Mouse (Mus musculus) CD4-positive, CD25-positive, alpha-beta regulatory T cell, adult 2 months (primary cell): ENCODE results near the gene Gm13889.
A peak's percentile ranks its signal among the peaks of the same experiment; 100 is the strongest.

Source experiments
- DNase-seq: peaks from one replicate; pipeline ENCODE4 v3.0.0-alpha.2; 2012; ENCODE audit warnings: low read depth, low spot score

Gene Gm13889

DNA sequence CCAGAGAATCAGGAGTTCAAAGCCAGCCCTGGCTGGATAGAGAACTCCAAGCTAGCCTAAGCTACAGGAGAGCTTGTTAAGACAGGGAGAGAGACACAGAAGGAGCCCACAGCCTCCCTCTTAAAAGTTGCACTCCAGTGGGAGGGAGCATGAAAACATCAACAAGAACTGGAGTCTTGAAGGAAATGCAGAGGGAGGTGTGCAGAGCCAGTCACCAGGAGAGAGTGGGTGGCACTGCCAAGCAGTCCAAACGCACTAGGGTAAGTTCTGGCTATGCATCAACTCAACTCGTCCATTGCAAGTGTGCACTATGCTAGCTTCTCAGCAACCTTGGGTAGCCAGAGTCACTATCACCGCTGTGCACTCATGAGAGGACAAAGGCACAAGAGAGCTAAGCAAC, 1.2 kb upstream of the Gm13889 start:
- DNase-seq = no peak

DNA sequence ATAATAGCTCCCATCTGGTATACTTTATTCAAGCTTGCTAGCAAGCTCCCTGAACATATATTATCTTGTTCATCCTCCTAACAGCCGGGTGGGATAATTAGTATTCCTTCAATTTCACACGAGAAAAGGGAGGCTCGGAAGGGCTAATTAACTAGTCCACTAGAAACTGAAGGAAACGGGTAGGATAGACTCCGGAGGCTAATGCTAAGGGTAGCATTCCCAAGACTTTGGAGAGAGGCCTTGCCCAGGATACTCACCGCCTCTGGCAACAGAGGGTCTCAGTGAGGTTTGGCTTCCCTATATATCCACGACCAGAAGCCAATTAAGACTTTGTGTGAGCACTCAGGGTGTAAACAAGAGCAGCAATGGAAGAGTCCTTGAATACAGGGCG, 779 bp upstream of the Gm13889 start:
- no peak for DNase-seq

DNA sequence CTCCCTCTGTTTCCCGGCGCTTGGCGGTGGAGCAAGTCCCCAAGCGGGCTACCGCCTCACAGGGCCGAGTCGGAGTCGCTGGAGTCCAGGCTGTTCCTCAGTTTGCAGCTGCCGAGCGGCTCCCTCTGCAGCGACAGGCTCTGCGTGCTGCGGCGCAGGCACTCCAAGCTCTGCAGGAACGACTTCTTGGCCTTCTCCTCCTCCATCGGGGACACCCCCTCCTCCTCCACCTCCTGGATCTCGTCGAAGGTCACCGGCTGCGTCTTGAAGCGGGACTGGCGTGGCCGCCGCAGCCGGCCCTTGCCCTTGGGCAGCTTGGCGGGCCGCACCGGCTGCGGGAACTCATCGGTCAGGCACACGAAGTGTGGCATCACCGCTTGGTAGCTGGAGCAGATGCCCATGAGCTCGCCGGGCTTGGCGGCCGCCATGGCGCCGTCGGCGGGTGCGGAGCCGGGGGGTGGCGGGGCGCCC, 635 bp downstream of the Gm13889 start:
- peak; percentile 22 for DNase-seq

DNA sequence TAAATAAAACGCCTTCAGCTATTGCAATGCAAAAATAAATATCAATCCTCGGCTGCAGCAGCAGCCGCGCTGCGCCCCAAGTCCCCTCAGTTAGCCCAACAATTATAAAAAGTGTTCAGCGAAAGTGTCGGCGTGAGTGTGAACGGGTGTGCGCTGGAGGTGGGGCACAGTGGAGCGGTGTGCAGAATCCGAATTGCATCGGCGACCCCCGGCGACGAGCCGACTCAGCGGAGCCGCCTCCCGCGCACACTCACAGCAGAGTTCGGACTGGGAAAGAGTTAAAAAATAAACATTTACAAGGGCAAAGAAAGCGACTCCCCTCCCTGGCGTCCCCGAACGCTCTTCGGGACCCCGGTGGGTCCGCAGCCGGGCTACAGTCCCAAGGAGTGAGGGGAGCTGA, 1.1 kb downstream of the Gm13889 start:
- no peak for DNase-seq

DNA sequence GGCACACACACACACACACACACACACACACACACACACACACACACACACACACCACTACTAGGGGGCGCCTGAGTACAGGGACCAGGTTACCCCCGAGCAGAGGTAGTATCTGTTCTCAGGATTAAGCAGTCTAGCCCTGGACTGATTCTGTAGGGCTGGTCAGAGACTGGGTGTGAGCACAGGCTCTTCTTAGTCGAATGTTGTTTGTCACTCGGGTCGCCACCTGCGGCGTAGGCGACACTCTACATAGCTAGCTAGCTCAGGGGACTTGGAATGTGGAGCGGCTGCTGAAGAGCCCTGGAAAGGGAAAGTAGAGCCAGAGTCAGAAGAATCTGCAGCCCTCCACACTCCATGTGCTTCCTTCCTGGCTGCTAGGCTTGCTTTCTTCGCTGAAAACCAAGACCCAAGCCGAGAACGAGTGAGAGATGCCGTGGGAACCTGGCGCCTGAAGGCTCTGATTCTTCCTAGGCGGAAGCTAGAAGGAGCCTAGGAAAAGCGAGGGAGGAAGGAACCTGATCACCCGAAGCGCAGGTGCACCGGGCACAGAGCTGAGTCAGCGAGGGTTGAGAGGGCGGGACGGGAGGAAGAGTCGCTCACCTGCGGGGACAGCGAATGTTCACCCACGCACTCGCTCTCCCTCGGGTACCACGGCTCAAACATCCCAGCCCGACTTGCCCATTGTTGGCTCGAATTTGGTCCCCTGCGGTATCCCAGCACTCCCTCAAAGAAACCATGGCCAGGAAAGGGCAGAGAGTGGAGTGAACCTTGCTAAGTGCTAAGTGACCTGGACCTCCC, 2.0 kb downstream of the Gm13889 start:
- peak; percentile 13 for DNase-seq

DNA sequence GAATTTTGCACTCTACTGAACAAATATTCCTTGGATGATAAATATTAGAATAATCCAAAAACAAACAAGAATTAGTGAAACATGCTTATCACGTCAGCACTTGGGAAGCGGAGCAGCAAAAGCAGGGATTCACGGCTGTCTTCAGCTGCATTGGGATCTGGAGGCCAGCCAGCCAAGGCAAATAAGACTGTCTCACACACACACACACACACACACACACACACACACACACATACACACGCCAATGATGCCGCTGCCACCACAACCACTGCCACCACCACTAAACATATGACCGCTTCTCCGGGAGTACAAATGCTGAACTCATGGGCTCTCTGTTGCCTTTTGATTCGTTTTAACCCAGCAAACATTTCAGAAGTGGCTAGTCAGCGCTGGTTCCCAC, 3.3 kb downstream of the Gm13889 start:
- DNase-seq = no peak

DNA sequence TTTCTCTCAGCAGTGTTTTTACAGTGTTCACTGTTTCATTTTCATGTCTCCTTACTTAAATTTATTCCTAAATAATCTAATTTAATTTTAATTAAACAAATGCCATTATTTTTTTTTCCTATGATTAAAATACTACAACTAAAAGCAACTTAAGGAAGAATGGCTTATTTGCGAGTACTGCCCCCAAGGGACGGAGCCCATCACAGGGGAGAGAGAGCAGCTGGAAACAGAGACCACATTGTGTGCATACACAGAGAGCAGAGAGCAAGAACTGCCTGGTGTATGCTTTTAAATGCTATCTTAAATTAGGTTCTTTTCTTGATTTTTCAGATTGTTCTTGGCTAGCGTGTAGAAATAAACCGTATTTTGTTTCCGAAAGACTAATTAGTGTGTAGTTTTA, 10.0 kb downstream of the Gm13889 start:
- no peak for DNase-seq

DNA sequence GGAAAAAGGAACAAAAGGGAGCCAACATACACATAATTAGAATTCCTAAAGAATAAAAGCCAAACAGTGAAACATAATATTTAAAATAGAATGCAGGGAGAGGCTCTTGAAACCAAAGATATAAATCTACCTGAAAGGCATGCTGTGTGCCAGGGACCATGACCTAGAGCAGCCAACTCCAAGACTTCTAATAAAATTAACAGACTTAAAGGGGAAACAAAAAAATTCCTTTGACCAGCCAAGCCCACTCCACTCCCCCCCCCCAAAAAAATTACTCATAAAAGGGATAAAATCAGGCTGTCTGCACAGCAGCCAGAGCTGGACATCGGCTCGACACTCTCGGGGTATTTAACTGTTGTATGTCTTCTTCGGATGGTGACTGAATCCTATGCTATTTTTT, 12.1 kb downstream of the Gm13889 start:
- DNase-seq = no peak

DNA sequence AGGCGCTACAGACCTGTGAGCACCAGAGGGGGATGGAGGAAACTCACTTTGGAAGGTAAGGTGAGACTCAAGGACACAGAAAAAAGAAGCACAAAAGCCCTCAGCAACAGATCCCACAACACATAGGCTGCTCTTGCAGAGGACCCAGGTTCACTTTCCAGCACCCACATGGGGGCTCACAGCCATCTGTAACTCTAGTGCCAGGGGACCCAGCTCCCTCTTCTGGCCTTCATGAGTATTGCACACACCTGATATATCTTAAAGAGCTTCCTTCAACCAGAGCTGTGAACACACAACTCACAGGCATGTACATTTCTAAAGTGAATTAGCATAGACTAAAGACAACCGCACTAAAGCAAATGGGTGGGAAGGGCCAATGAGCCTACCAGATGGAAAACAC, 12.9 kb downstream of the Gm13889 start:
- DNase-seq = peak; percentile 14

DNA sequence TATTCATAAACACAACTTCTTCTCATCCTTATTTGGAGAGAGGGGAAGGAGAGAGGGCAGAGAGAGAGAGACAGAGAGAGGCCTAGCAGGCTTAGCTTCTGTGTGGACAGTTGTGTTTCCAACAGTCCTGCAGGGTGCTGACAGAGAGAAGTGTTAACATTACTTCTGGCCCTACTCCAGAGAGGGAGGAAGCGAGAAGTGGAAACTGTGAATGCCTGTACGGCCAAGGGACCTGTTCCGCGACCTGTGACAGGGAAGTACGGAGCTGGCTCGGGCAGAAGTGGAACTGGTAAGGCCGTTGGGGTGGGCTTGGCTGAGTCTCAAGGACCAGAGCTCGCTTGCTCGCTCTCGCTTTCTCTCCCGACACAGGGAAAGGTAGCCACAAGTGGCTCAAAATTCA, 15.3 kb downstream of the Gm13889 start:
- no peak for DNase-seq

DNA sequence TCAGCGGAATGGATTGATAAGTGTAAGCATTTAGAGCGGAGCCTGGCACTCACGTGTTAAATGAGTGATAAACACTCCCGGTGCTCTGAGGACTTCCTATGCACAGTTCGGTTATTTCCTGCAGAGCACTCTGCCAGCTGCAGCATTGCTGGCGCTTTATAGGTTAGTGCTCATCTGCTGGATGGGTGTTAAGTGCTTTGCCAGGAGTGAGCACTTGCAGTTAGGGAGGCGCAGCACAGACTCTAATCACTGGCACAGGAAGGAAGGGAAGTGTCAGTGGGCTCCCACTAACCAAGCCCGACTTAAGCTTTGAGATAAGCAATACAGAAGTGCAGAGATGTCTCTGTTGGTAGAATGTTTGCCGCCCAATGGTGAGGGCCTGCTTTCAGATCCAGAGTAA, 18.5 kb downstream of the Gm13889 start:
- DNase-seq = no peak

DNA sequence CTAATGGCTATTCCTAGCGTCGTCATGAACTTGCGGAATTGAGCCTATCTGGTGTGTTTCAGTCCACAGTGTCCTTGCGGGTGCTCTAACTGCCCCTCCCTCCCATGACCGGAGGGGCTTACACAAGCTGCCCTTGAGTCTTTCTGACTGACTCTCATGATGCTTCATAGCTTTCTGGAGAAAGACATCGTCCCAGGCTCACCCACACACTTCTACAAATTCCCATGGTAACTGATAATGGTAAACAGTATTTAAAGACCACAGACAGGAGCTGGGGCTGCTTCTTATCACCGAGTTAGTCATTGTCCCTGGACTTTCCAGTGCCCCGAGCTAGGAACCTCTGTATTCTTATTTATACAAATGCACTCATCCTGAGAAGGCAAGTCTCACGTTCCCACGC, 28.1 kb downstream of the Gm13889 start:
- DNase-seq = no peak

DNA sequence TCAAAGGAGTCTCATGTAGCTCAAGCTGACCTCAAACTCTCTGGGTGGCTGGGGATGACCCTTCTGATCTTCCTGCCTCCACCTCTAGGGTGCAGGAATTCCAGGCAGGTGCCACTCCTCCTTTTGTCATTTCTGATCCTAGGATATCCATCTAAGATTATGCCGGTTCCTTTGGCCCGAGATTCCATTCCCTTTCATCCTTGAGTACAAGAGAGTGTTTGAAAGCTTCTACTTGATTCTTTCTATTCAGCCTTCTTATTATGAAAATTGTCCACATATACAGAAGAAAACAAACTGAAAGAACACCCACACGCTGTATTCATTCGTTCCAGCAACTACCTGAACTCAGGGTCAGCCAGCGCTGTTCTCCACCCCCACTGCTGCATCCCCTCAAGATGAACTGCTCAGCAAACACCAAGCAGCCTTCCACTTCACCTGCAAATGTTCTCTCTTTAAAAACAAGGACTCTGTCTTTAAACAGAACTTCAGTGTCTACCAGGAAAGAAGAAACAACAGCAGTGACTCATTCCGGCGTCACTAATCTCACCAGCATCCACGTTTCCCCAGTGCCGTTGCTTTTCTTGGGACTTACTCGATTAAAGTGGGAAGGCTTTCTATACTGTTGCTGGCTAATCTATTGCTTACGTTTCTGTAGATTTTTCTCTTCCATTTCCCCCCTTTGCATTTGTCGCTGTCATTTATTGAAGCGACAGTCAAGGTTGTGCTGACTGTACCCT, 29.1 kb downstream of the Gm13889 start:
- DNase-seq = no peak

DNA sequence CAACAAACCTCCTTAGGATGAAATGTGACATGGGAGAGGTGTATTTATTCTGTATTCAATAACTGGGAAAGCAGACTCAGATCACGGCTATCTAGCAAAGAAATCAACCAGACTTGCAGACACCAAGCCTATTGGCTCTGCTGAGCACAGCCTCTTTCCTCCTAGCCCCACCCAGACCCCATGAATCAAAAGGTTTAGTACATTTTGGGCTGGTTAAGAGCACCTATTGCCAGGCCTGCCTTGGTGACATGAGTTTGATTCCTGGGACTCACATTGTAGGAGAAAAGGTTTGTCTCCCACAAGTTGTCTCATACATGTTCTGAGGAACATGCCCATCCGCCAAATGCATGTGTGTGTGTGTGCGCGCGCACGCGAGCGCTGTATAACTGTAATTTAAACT, 30.9 kb downstream of the Gm13889 start:
- DNase-seq = no peak

DNA sequence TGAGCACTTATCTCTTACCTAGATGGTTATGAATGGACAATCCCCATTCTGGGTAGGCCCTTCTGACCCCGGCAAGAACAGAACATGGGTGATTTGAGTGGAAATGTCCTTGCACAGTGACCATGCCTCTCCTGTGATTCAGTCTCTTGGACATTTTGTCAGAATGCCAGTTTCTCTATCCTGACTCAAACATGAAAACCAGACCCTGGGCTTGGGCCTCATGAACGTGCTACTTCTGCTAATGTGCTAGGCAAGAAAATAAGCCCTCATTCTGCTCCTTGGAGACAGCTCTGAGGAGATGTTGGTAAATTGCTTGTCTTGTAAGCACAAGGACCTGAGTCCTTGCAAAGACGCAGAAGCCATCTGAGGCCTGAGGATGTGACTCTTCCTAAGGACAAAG, 37.9 kb downstream of the Gm13889 start:
- no peak for DNase-seq

DNA sequence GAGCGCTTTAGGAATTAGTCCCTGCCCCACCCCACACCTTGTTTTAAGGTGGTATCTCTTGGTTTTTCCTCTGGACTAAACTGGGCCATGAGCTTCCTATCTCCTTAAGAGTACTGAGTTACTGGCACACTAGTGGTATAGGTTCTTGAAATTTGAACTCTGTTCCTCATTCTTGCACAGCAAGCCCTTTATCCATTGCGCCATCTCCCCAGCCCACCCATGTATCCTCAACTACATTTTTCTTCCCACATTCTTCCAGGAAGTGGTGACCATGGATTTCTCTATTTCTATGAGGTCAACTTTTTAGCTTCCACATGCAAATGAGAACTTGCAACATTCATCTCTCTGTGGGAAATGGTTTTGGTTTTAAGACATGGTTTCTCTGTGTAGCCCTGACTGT, 43.4 kb downstream of the Gm13889 start:
- DNase-seq = no peak

DNA sequence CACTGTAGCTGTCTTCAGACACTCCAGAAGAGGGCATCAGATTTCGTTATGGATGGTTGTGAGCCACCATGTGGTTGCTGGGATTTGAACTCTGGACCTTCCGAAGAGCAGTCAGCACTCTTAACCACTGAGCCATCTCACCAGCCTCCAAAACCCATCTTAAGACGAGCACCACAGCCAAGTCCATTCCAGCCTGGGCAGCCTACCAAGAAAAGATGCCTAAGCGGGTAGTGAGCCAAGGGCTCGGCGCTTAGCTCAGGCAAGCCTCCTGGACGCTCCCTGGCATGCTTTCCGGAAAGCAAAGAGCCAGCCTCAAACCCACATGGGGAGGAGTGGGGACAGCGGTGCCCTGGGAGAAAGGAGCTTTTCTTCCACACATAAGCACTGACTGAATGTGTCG, 45.1 kb downstream of the Gm13889 start:
- no peak for DNase-seq

DNA sequence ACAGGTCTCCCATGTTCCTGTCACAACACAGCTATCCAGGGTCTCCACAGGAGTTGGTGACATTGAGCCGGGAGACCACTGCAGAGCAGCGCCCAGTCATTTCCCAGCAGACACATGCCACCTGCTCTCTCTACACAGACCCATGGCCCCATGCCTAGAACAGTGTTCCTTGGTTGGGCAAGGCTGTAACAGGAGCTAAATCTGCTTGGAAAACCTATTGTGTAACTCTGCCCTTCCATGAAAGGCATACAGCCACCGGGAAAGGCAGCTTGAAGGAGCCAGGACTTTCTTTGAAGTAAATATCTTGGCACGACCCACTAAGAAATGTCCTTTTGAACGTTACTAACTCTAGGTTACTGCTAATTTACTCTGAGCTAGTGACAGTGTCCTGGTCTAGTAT, 47.3 kb downstream of the Gm13889 start:
- no peak for DNase-seq

DNA sequence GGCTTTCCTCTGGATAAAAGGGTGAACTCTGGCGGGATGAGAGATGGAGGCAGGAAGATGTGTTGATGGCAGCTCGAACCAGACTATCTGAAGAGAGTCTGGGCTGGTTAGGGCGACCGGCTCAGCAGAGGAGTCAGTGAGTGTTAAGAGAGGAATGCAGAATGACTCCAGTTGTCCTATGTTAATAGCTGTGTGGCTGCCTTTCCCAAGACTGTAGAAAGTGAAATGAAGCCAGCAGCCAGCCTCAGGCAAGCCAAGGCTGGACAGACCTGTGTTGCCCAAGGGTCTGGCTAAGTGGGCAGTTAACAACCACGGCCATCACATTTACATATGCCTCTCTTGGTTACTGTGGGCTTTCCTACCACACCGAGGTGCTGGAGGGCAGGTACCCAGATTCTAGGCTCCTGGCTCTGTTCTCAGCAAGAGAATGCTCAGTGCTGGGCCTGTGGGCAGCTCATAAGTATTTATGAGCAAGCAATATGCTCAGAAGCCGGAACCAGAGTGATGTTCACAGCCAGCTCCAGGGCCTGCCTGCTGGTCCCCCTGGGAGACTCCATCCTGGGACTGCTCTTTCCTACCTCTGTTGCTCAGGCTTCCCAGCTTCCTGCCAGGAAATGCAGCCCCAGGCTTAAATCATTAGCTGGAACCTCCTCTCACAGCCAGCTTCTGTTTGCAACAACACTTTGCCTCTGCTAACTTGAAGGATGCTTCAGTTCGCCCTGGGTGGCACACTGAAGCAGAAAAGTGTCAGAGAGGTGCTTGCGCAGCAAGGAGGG, 49.3 kb downstream of the Gm13889 start:
- no peak for DNase-seq

DNA sequence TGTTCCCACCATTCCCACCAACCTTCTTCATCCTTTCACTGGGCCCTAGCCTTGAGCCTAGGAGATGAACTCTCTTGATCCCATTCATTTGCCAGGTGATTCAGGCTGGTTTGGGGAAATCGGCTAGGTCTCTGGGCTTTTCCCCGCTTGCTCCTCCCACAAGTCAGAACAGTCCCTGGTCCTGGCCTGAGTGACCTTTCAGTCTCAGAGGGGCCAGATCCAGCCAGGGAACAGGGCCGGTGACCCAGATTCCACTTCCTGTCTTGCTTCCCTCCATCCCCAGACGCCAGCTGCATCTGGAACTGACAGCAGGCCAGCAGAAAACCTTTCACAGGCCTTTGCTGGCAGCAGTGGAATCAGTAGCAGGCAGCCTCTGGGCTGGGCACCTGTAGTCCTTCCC, 50.7 kb downstream of the Gm13889 start:
- DNase-seq = no peak
